Mouse (Mus musculus) frontal cortex, adult 2 months (tissue): ENCODE results near the gene 1700129C05Rik. TPM values are rescaled to one million over a fixed set of nuclear protein-coding genes. Genes with fewer than 3 reads are reported as not detected.

Source experiments
- DNase-seq, 2 experiments: peaks; one replicate each; pipeline ENCODE4 v3.0.0; 2022; ENCODE audit warnings: low spot score in 1 of 2; ENCODE audit errors: extremely low spot score in 1 of 2
- polyA plus RNA-seq: library from polyadenylated mRNA; depleted of rRNA; stranded (reverse); fragments of >200 nt; gene quantifications from 2 replicates; pipeline ENCODE4 v1.2.3, GENCODE M21; 2012; rRNA removed

1700129C05Rik gene
- not detected in 2 replicates for polyA plus RNA-seq

DNA sequence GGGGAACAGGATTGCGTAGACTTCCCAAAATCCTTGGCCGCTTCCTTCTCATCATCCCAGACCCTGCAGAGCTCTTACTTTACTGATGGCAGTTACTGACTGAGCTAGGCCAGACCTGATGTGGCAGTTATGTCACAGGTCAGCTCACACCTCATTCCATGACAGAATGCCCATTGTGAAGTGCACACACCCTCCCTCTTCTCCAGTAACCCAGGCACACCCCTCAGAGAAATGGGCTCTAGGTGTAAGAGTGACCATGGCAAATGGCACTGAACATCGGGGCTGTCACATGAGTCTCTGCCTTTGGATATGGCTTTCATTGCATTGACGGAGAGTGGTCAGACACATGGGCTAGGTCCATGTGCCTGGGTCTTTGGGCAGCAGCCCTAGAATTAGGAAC is at the start of gene 1700129C05Rik:
Gene 1700129C05Rik (minus strand): TSS at position 101 of the 400 bp plus-strand sequence.
- DNase-seq, result no peak

- no peak for DNase-seq
Observed at GRCm38 (mm10) chr14:59186121-59186520, 43.4 kb upstream of the 1700129C05Rik start.

- DNase-seq, result no peak
Observed at GRCm38 (mm10) chr14:59185514-59185913, 42.8 kb upstream of the 1700129C05Rik start.

DNA sequence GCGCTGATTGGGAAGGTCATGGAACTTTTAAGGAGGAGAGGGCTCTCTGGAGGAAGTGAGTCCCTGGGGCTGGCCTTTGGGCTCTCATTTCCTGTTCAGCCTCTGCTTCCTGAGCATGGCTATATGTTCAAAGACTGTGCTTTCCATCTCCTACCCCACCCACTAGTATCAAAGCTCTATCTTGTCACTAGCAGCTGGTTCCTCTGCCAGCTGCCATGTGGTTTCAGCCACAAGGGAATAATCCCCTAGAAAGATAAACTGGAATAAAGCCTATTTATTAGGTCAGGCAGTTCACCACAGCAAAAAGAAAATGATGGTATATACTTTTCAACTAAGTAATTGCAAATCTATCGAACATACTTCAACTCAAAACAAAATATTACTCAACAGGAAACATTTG is 40.0 kb upstream of the 1700129C05Rik start:
- DNase-seq, result no peak

DNA sequence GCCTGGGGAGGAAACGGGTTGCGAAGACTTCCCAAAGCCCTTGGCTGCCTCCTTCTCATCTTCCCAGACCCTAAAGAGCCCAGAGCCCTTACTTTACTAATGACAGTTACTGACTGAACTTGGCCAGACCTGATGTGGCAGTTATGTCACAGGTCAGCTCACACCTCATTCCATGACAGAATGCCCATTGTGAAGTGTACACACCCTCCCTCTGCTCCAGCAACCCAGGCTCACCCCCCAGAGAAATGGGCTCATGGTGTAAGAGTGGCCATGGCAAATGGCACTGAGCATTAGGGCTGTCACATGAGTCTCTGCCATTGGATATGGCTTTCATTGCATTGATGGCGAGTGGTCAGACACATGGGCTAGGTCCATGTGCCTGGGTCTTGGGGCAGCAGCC is 36.0 kb upstream of the 1700129C05Rik start, which contains the start of gene Gm5142:
Gene Gm5142 (minus strand): TSS at position 101 of the 400 bp plus-strand sequence.
- DNase-seq, result no peak

DNA sequence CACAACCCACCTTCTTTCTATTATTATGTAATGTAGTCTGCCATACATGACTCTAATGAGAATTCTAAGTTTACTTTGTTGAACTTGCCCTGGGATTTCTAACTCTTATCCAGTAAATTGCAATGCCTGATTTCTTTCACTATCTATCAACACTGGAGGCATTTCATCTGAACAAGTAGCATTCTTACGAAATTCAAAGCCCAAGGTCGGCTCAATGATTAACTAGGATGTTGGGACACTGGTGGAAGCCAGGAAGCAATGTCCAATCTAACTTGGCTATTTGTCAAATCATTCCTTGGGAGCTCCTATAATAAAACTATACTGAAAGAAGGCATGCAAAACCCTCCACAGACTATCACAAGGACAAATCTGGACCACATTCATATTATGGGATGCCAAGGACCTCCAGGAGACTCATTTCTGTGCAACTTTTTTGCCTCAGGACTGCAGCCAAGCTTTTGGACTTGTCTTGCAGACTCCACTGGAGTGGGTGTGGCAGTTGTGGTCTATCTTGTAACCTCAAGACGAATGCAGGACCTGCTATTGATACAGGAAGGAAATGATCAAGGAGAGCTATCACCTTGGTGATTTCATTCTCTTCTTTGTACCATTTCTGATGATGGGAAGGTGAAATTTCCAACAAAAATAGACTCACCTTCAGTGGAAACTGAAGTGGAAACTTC is 14.5 kb upstream of the 1700129C05Rik start:
- DNase-seq, result no peak

DNA sequence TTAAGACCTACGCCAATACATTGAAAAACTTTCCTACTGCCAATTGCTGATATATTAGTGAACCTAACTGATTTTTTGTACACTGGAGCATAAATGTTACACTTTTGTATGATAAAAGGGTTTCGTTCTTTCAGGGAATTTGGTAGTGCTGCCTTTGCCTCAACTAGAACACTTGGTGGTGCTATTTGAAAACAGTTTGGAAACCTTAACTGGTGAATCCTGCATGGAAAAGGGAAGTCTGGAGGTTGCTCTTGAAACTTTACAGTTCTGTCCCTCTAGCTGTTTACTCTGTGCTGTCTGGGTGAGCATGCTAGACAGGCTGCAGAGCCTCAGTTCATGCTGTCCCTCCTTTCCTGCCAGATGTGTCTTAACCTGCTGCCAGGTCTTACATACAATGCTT is 12.9 kb upstream of the 1700129C05Rik start:
- DNase-seq, result peak in 1 of 2 experiments; percentile 45

DNA sequence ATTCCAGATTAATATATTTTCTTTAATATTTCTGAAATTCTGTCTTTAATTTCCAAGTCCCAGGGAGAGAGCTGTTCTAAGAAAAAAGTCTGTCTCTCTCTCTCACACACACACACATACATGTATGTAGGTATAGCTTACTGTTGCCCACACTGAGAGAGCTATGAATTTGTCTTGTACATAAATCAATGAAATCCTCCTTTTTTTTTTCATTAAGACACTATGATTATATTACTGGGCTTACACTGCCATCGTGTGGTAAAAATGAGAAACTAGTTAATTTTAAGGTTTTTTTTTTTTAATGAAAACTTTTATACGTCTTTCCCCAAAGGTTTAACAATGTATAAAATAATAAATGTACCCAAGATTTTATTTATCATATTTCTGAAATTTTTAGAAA is 28.4 kb downstream of the 1700129C05Rik start:
- DNase-seq, result peak in 1 of 2 experiments; percentile 37

- DNase-seq, result no peak
Observed at GRCm38 (mm10) chr14:59104006-59104605, 38.6 kb downstream of the 1700129C05Rik start.

DNA sequence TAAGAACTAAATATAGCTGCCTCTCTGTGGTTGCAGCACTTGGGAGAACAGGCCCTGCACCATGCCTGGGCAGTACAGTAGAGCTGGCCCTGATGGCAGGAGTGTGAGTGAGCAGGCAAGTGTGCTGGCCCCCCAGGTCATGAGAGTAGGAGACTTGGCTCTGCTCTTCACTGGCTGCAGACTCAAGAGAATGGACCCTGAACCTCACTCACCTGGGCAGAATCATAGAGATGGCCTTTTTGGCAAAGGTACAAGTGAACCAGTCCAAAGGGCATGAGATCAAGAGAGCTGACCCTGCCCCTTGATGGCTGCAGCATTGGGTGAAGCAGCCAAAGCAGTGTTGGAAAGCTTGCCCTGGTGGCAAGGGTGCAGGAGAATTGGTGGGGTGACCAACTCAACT is 49.1 kb downstream of the 1700129C05Rik start:
- no peak for DNase-seq

DNA sequence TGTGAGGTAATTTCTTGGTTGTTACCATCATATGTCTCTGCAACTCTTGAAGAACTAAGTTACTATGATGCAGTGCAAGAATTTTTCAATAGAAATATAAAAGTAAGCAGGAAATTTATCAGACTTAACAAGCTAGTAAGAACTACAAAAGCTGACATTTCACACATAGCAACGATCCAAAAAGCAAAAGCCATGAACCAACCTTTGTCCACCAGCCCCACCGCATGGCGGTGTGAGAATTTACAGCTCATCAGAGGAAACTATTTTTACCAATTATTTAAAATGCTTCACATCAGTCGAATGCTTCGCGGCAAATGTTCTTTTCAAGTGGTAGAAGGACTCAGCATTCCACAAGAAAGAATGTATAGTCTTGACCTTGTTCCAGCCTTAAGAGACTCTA is 58.3 kb downstream of the 1700129C05Rik start:
- peak in 1 of 2 experiments; percentile 70 for DNase-seq

Other genes starting within 250 kb of the 1700129C05Rik start
- gene Gm5142, start 35.9 kb upstream of the 1700129C05Rik start, polyA plus RNA-seq, result not detected in 2 replicates
- 34.0 and 34.7 TPM in 2 replicates for gene Rcbtb1, start 58.3 kb upstream of the 1700129C05Rik start, polyA plus RNA-seq
- gene Gm6904, start 117.3 kb upstream of the 1700129C05Rik start, polyA plus RNA-seq, result not detected in 2 replicates
- gene Phf11a, start 154.6 kb upstream of the 1700129C05Rik start, polyA plus RNA-seq, result not detected in 2 replicates
- gene Phf11b, start 198.5 kb upstream of the 1700129C05Rik start, polyA plus RNA-seq, result 0.38 and 0.44 TPM in 2 replicates
- gene Phf11d, start 222.6 kb upstream of the 1700129C05Rik start, polyA plus RNA-seq, result 0.82 and 1.6 TPM in 2 replicates